Mouse (Mus musculus) heart, postnatal 0 days (tissue): ENCODE data around the gene Olfr603.

ENCODE experiments used
- CTCF ChIP-seq: IDR thresholded peaks from 2 replicates; pipeline ENCODE4 v1.5.1; 2016; ENCODE audit warnings: antibody characterized with exemption, control low read depth, low read depth
- EP300 ChIP-seq: IDR thresholded peaks from 2 replicates; pipeline ENCODE4 v1.6.1; 2016; ENCODE audit warnings: antibody characterized with exemption, low read depth

- TF ChIP-seq CTCF, result no peak
- no peak for TF ChIP-seq EP300
These were observed 23.4 kb downstream of the Olfr603 start, which contains the start of gene Olfr601 for GRCm38 (mm10) chr7:103362555-103362954.
